Mouse (Mus musculus) heart, postnatal 0 days (tissue): ENCODE measurements around the gene Coa3. TPM values are rescaled to one million over a fixed set of nuclear protein-coding genes. Genes with fewer than 3 reads are reported as not detected.
A peak's percentile ranks its signal among the peaks of the same experiment; 100 is the strongest.

Source experiments
- ATAC-seq: fragments of 200-750 bp; cut with Nextera tagmentation; 2 replicates; pipeline ENCODE4 v1.8.0; 2017; ENCODE audit warnings: low read depth, moderate number of reproducible peaks, moderate library complexity; ENCODE audit not compliant: insufficient read depth
- DNase-seq: peaks from one replicate; pipeline ENCODE4 v3.0.0-alpha.2; 2016; ENCODE audit warnings: low spot score
- H3K27ac ChIP-seq: fragments of 300-500 bp; sonication (generic); 2 replicates; pipeline ENCODE4 v1.5.1; 2014; ENCODE audit warnings: low read depth, mild to moderate bottlenecking
- H3K27me3 ChIP-seq: fragments of 300-500 bp; sonication (generic); 2 replicates; pipeline ENCODE4 v1.6.1; 2014; ENCODE audit warnings: low read length, mixed read lengths; ENCODE audit not compliant: control insufficient read depth, insufficient read depth
- H3K36me3 ChIP-seq: fragments of 300-500 bp; sonication (generic); replicated peaks from 2 replicates; pipeline ENCODE4 v1.6.1; 2014; ENCODE audit warnings: low read length, mixed read lengths; ENCODE audit not compliant: control insufficient read depth, insufficient read depth
- H3K4me1 ChIP-seq: fragments of 300-500 bp; sonication (generic); 2 replicates; pipeline ENCODE4 v1.6.1; 2014; ENCODE audit warnings: antibody characterized with exemption; ENCODE audit not compliant: control insufficient read depth, insufficient read depth
- H3K4me2 ChIP-seq: fragments of 300-500 bp; sonication (generic); 2 replicates; pipeline ENCODE4 v1.6.1; 2014; ENCODE audit warnings: low read depth, mild to moderate bottlenecking, low read length, moderate library complexity
- H3K4me3 ChIP-seq: fragments of 300-500 bp; sonication (generic); 2 replicates; pipeline ENCODE4 v1.5.1; 2014; ENCODE audit warnings: low read depth, low read length
- H3K9ac ChIP-seq: fragments of 300-500 bp; sonication (generic); replicated peaks from 2 replicates; pipeline ENCODE4 v1.6.1; 2014; ENCODE audit warnings: low read depth, low read length, mixed read lengths
- H3K9me3 ChIP-seq: fragments of 300-500 bp; sonication (generic); replicated peaks from 2 replicates; pipeline ENCODE4 v1.6.1; 2016; ENCODE audit warnings: low read length; ENCODE audit not compliant: control insufficient read depth
- CTCF ChIP-seq: IDR thresholded peaks from 2 replicates; pipeline ENCODE4 v1.5.1; 2016; ENCODE audit warnings: antibody characterized with exemption, control low read depth, low read depth
- EP300 ChIP-seq: IDR thresholded peaks from 2 replicates; pipeline ENCODE4 v1.6.1; 2016; ENCODE audit warnings: antibody characterized with exemption, low read depth
- WGBS: fragments of 180-500 bp; shearing (Covaris S2); extraction: QIAGEN DNeasy Blood & Tissue Kit; methylation state at CpG from one replicate; pipeline ENCODE4 v1.1.7; 2014; 5-methylcytosine and 5-hydroxymethylcytosine counted together
- polyA plus RNA-seq: library from polyadenylated mRNA; unstranded; fragments of >200 nt; fragmentation: Nextera tagmentation; extraction: Ambion mirVana; gene quantifications from 2 replicates; pipeline ENCODE4 v1.2.1, GENCODE M21; 2015
- total RNA-seq: library from RNA; depleted of rRNA; stranded (reverse); fragments of >200 nt; gene quantifications from 2 replicates; pipeline ENCODE4 v1.2.3, GENCODE M21; 2014; ENCODE audit warnings: low replicate concordance

Coa3 gene
- total and polyA plus RNA-seq, 2 experiments from 2014 or later = 175 to 189 TPM

DNA sequence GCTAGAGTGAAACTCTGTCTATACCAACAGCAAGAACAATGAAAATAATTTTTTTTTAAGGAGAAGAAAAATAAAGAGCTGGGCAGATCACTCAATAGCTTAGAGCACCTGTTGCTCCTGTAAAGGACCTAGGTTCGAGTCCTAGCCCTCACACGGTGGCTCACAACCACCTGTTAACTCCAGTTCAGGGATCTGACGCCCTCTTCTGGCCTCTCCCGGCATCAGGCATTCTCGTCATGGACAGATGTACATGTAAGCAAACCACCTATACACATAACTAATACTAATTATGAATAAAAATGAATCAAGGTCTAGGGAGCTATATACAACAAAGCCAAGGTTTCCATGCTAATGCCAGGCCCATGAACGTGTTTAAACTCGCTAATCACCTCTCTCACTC, 22.0 kb upstream of the Coa3 start:
- Histone ChIP-seq H3K27ac (no peak overlapping the region), H3K4me1 (peaks cover 11% of the 10 kb centered on the region), H3K36me3 (peaks cover 34% of the 10 kb centered on the region), H3K4me3 (peak overlapping the region; percentile 93), H3K9me3 (no peaks in the 10 kb centered on the region), H3K9ac (peak overlapping the region; percentile 91), H3K27me3 (no peaks in the 10 kb centered on the region), H3K4me2 (peak overlapping the region; percentile 100)
- 54% methylated on average over 7 of the region's 7 CpGs for WGBS
- TF ChIP-seq EP300 (no peak), CTCF (no peak)
- DNase-seq (no peak), ATAC-seq (no peak)

DNA sequence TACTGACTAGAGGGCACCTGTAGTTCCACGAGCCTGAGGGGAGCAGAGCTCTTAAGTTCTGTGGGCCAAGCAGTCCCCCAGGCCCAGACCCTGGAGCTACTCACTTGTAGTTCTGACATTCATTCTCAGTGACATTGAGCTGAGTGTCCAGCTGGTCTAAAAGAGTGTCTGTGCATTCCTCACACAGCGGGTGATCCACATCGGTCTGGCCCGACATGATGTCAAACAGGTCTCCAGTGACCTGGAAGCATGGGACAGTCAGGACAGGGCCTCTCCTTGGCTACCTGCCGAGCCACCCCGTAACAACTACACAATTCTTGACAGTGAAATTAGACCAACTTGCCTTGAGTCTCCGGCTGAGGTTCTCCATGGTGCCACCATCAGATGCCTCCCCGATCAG, 16.3 kb upstream of the Coa3 start:
- H3K9ac ChIP-seq = no peak overlapping the region
- 91% methylated on average over 8 of the region's 8 CpGs for WGBS
- no peak overlapping the region for H3K27ac ChIP-seq
- ATAC-seq (no peak), DNase-seq (no peak)
- no peak for TF ChIP-seq CTCF
- no peak for TF ChIP-seq EP300
- no peak overlapping the region for H3K4me2 ChIP-seq
- H3K4me1 ChIP-seq = no peaks in the 10 kb centered on the region; the same call in 1 of the 2 replicates
- H3K4me3 ChIP-seq = no peak overlapping the region
- no peaks in the 10 kb centered on the region for H3K27me3 ChIP-seq
- peaks cover 88% of the 10 kb centered on the region for H3K36me3 ChIP-seq
- no peaks in the 10 kb centered on the region for H3K9me3 ChIP-seq

DNA sequence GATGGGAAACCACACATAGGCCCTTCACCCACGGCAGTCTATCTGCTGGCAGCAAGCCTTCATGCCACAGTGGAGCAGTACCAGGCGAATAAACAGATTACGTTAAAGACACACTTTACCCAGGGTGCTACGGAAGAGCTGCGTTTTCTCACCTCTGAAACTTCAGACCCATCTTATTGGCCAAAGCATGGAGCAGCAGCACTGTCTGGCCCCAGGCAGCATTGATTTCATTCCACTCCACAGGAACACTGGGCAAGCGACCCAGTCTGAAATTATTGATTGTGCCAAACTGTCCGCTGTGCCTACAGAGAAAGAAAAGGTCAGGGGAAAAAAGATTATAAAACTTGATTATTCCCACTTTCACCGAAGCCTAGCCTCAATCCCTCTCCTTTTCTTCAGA, 12.3 kb upstream of the Coa3 start:
- no peaks in the 10 kb centered on the region for H3K27me3 ChIP-seq
- no peak for DNase-seq
- no peak overlapping the region for H3K27ac ChIP-seq
- H3K4me2 ChIP-seq = no peak overlapping the region
- H3K4me3 ChIP-seq = no peak overlapping the region
- H3K9ac ChIP-seq = no peak overlapping the region
- no peaks in the 10 kb centered on the region for H3K9me3 ChIP-seq
- ATAC-seq = no peak
- H3K4me1 ChIP-seq = no peaks in the 10 kb centered on the region
- H3K36me3 ChIP-seq = peaks cover 91% of the 10 kb centered on the region
- 93% methylated on average over 8 of the region's 8 CpGs for WGBS
- no peak for TF ChIP-seq EP300
- TF ChIP-seq CTCF = no peak

DNA sequence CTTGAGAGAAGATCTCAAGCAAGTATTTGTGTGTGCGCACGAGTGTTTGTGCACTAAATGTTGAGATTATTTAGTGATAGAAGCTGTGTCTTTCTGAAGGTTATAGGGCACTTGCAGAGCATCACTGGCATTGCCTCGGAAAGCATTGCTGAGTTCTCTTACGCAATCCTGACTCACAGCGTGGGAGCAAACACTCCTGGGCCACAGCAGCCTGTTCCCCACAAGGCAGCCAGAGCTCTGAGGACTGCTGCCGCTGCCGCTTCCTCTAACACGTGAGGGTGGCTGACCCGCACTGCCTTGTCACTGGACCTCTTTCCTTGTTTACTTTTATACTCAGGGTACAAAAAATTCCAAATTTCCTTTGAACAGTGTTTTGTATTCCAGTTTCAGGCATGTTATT, 8.4 kb upstream of the Coa3 start:
- H3K27ac ChIP-seq = no peak overlapping the region
- no peak overlapping the region for H3K4me3 ChIP-seq
- no peak overlapping the region for H3K4me2 ChIP-seq
- WGBS = 77% methylated on average over 9 of the region's 9 CpGs
- H3K36me3 ChIP-seq = peaks cover 62% of the 10 kb centered on the region
- no peaks in the 10 kb centered on the region for H3K4me1 ChIP-seq
- ATAC-seq = no peak
- no peaks in the 10 kb centered on the region for H3K9me3 ChIP-seq
- TF ChIP-seq CTCF = no peak
- TF ChIP-seq EP300 = no peak
- no peak overlapping the region for H3K9ac ChIP-seq
- H3K27me3 ChIP-seq = no peaks in the 10 kb centered on the region
- DNase-seq = no peak

DNA sequence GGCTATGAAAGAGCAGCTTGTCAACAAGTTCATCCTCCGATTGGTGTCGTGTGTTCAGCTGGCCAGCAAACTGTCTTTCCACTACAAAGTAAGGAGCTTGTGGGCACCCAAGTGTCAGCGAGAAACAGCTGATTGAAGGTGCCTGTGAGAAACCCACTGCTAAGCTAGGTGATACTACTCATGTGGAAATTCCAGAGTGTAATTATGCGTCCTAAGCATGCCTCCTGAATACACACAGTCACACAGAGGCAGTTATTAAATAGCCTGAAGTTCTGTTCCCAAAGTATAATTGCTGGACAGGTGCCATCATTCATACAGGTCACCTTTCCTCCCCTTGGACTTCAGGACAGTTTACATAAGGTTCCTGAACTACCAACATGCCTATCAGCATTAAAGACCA, 4.9 kb upstream of the Coa3 start:
- DNase-seq = no peak
- no peak for ATAC-seq
- Histone ChIP-seq H3K27ac (no peak overlapping the region), H3K36me3 (peaks cover 28% of the 10 kb centered on the region), H3K4me2 (no peak overlapping the region), H3K9ac (no peak overlapping the region), H3K9me3 (no peaks in the 10 kb centered on the region), H3K4me3 (no peak overlapping the region), H3K4me1 (peaks cover 5% of the 10 kb centered on the region; the same call in 1 of the 2 replicates), H3K27me3 (no peaks in the 10 kb centered on the region)
- 54% methylated on average over 4 of the region's 4 CpGs for WGBS
- TF ChIP-seq EP300 (no peak), CTCF (no peak)

DNA sequence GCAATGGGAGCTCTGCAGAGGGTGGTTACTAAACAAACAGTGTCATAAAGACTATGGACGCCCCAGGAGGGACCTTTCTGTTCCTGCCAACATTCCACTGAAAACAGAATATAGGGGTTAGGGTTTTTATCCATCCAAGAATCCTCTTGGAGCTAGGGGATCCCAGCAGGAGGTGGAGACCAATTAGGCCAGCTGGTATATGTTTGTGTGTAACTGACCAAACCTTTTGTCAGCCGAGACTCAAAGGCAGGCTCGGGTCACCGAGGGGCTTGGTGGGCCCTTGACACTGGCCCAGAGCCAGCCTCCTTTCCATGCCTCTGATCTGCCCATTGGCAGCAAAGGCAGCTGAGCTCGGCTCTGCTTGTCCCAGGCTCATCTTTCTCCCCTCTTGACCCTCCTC, 4.0 kb upstream of the Coa3 start:
- no peak for ATAC-seq

More for the DNA sequence above, 4.0 kb upstream of the Coa3 start:
- peaks cover 8% of the 10 kb centered on the region for H3K4me1 ChIP-seq
- no peak overlapping the region for H3K9ac ChIP-seq
- TF ChIP-seq CTCF (no peak), EP300 (no peak)
- H3K9me3 ChIP-seq = no peaks in the 10 kb centered on the region
- WGBS = 42% methylated on average over 5 of the region's 5 CpGs
- no peak overlapping the region for H3K4me3 ChIP-seq
- H3K4me2 ChIP-seq = no peak overlapping the region
- H3K36me3 ChIP-seq = peaks cover 19% of the 10 kb centered on the region
- no peaks in the 10 kb centered on the region for H3K27me3 ChIP-seq
- H3K27ac ChIP-seq = no peak overlapping the region
- DNase-seq = no peak
